Mouse (Mus musculus): ENCODE measurements around the gene Apc2. TPM values are rescaled to one million over a fixed set of nuclear protein-coding genes. Genes with fewer than 3 reads are reported as not detected.

Gene Apc2
- polyA plus RNA-seq, 2 experiments from 2014 or later: 0.82 TPM; not detected in 1

- ATAC-seq: no peak
Measured at GRCm38 (mm10) chr10:80321670-80322581, 26.1 kb downstream of the Apc2 start.

- peak; percentile 38 for ATAC-seq
Measured at GRCm38 (mm10) chr10:80322811-80323211, 27.0 kb downstream of the Apc2 start.

- ATAC-seq: no peak
Measured at GRCm38 (mm10) chr10:80323261-80324119, 27.7 kb downstream of the Apc2 start.

GRCm38 (mm10) chr10:80324120-80325037 lies 28.6 kb downstream of the Apc2 start:
- no peak for ATAC-seq

GRCm38 (mm10) chr10:80325045-80325444 lies 29.3 kb downstream of the Apc2 start:
- no peak for ATAC-seq

GRCm38 (mm10) chr10:80329273-80330081 lies 33.7 kb downstream of the Apc2 start, which contains the start of the genes Pcsk4 and Reep6:
TSS of gene Pcsk4 (minus strand) at chr10:80329498.
TSS of gene Reep6 (plus strand) at chr10:80329953.
- ATAC-seq: peak; percentile 80

GRCm38 (mm10) chr10:80330084-80330483 lies 34.3 kb downstream of the Apc2 start:
- no peak for ATAC-seq

- ATAC-seq: no peak
Measured at GRCm38 (mm10) chr10:80330888-80331287, 35.1 kb downstream of the Apc2 start.

- ATAC-seq: no peak
Measured at GRCm38 (mm10) chr10:80331636-80332524, 36.1 kb downstream of the Apc2 start.

GRCm38 (mm10) chr10:80332525-80332989 lies 36.8 kb downstream of the Apc2 start:
- ATAC-seq: no peak

- ATAC-seq: no peak
Measured at GRCm38 (mm10) chr10:80336263-80336662, 40.5 kb downstream of the Apc2 start.

- ATAC-seq: peak; percentile 31
Measured at GRCm38 (mm10) chr10:80339941-80340750, 44.4 kb downstream of the Apc2 start.

GRCm38 (mm10) chr10:80341026-80341425 lies 45.2 kb downstream of the Apc2 start:
- ATAC-seq: no peak

GRCm38 (mm10) chr10:80341491-80342304 lies 45.9 kb downstream of the Apc2 start:
- no peak for ATAC-seq

- ATAC-seq: no peak
Measured at GRCm38 (mm10) chr10:80342305-80342748, 46.5 kb downstream of the Apc2 start.

GRCm38 (mm10) chr10:80342749-80343424 lies 47.1 kb downstream of the Apc2 start:
- ATAC-seq: peak; percentile 58

GRCm38 (mm10) chr10:80343425-80343895 lies 47.7 kb downstream of the Apc2 start:
- ATAC-seq: no peak

Measured in activated CD4-positive, CD25-positive, alpha-beta regulatory T cell, adult 4 months (primary cell).